Mouse (Mus musculus): ENCODE results near the gene Fgfr2.

Gene Fgfr2

DNA sequence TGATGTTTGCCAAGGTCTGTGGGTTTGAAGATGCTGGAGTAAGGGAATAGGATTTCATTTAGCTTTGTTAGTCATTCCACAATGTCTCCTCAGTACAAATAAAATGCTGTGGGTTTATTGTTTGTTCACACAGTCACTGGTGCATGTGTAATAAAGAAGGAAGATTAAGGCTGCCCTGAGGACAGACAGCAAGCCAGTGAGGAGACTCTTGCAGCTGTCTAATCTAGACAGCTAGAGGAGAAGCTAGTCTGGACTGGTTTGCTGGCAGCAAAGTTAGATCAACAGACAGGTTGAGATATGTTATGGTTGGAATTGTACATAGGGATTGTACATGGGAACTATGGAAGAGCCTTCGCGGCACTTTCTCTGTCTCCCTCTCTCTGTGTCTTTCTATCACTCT, 2115.9 kb downstream of the Fgfr2 start:
- no peak for TF ChIP-seq GATA4 (IDR thresholded peaks at IDR 0.05; ENCODE audit: insufficient replicate concordance, low read length)

DNA sequence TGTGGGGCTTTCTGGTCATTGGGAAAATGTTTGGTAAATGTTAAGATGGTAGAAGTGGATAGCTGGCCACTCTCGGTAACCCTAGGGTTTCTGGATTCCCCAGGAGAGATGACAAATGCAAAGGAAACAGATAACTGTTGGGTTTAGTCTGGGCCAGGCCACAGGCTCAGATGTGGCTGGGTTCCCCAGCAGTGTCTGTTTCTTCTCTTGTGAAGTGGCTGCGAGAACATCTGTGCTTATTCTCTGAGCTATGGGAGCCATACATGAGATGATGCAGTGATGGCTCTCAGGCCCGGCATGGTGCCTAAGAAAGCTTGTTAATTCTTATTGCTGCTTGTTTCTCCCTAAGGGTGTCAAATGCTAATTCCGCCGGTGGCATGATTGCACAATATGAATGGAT, 2119.1 kb downstream of the Fgfr2 start:
- TF ChIP-seq GATA4 (IDR thresholded peaks at IDR 0.05; ENCODE audit: insufficient replicate concordance, low read length), result no peak

DNA sequence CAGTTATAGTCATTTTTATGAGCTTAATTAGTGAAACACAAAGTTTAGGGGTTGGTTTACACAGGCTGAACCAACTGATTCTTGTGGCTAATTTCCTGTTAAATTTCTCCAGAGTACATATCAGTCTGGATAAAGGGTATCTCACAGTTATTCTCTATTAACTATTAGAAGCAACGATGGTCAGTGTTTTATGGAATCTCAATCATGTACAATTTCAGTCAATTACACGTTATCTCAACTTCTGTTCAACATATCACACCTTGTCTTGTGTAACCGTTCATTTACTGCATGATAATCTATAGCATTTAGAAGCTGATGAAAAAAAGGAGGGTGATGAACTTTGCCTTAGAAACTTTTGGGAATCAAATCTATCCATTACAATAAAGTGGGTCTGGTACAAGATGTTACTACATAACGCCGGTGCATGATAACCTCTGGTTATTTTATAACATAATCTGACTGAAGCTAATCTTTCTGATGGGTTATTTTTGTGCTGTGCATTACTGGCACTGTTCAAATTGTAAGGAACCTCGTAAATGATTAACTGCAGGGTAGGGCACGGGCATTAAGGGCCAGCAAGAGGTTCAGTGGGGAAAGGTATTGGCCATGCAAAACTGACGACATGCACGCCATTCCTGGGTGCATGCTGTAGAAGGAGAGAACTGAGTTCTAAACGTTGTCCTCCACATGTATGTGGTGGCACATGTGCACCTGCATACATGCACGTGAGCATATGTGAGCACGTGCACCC, 2121.0 kb downstream of the Fgfr2 start:
- no peak for TF ChIP-seq GATA4 (IDR thresholded peaks at IDR 0.05; ENCODE audit: insufficient replicate concordance, low read length)

DNA sequence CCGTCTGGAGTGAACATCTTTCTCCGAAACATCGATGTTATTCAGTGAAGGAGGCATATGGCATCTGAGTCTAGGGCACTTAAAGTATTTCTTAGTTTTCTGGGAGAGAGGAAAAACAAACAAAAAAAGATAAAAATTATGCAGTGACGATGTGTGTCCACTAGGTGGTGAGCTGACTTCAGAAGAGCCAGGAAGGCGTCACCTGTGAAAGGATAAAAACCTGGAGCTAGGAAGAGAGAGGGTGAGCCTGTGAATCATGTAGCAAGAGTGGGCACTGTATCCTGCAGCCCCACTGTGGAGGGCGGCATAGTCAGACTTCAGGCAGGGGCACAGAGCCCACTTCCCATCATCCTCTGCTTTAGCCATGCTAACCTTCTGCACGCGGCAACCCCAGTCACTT, 2129.2 kb downstream of the Fgfr2 start:
- TF ChIP-seq GATA4 (IDR thresholded peaks at IDR 0.05; ENCODE audit: insufficient replicate concordance, low read length), result no peak

DNA sequence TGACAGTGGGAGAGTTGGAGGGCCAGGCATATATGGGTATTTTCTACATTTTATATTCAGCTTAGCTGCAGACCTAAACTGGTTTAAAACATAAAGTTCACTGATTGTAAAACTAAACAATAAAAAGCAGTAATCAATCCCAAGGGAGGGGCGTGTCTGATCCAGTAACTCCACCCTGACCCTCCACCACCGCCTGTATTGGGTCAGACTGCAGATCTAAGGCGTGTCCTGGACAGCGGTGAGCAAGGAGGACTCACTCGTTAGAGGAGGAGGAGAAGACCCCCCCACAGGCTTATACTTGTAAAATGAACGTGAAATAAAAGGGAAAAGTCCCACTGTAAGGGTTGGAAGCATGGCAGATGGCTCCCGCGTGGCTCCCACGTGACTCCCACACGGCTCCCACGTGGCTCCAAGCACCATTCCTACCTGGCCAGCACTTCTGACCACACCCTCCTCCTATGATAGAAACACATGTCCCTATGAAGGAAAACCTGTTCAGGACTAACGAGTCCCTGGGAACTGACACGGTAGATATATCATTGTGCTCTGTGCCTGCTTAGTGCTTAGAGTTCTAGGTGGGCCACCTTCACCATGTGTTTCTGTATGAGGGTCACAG, 2131.9 kb downstream of the Fgfr2 start:
- no peak for TF ChIP-seq GATA4 (IDR thresholded peaks at IDR 0.05; ENCODE audit: insufficient replicate concordance, low read length)

DNA sequence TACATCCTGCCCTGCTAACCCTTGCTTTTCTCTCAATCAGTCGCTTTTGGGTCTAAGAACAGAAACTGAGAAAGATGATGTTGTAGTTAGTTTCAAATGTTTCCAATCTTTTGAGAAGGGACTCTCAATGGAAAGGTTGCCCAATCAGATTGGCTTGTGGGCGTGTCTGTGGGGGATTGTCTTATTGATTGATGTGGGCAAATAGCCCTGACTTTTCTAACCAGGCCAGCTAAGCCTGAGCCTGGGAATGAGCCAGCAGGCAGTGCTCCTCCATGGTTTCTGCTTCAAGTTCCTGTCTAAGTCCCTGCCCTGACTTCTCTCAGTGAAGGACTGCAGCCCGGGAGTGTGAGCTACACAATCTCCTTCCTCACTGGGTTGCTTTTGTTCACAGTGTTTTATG, 2133.8 kb downstream of the Fgfr2 start:
- TF ChIP-seq GATA4 (IDR thresholded peaks at IDR 0.05; ENCODE audit: insufficient replicate concordance, low read length), result no peak

DNA sequence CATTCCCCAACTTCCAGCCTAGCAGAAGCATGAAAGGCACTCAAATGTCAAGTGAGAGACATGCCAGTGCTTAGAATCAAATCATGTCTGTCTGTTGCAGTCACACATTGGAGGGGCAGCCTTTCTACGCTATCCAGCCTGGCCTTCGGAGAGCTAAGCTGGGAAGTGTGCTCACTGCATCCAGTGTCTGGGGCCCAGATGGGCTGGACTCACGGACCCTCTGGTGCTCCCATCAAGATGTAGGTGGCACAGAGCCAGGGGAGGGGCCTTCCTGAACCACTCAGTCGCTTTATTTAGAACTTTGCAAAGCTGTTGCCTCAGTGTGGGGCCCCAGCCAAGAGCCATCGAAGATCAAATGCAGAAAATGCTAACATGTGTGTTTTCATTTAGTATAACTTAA, 2135.0 kb downstream of the Fgfr2 start:
- TF ChIP-seq GATA4 (IDR thresholded peaks at IDR 0.05; ENCODE audit: insufficient replicate concordance, low read length), result no peak

DNA sequence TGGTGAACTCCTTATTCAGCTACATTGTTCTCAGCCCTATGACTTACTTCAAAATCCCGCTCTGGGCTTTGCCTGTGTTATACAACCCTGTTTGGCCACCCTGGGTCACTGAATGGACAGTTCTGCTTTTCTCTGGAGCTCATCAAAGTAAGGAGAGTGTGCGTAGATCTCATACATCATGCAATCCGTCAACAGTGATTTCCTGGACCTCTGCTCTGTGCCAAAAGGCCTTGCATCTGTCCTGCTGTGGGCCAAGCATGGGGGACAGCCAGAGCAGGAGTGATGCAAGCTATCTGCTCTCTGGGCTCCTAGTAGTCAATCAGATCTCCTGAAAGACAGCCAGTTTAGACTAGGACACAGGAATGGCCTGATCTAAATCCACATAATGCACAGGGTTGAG, 2137.4 kb downstream of the Fgfr2 start:
- no peak for TF ChIP-seq GATA4 (IDR thresholded peaks at IDR 0.05; ENCODE audit: insufficient replicate concordance, low read length)

DNA sequence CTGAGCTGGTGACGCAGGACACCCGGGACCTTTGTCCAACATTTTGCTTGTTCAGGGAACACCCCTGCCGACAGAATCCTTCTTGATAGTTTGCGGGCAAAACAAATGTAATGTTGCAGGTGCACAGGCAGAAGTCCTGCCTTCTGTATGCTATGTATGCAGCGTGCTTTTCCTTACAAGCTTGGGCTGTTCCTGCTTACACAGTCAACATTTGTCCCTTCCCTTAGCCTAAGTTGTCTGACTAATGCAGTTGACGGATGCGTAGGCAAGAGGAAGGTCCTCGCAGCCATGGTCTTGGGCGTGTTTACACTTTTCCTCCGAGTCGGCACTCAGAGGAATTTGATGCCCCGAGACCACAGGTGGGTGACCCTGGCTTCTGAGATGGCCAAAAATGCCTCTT, 2138.0 kb downstream of the Fgfr2 start:
- no peak for TF ChIP-seq GATA4 (IDR thresholded peaks at IDR 0.05; ENCODE audit: insufficient replicate concordance, low read length)

DNA sequence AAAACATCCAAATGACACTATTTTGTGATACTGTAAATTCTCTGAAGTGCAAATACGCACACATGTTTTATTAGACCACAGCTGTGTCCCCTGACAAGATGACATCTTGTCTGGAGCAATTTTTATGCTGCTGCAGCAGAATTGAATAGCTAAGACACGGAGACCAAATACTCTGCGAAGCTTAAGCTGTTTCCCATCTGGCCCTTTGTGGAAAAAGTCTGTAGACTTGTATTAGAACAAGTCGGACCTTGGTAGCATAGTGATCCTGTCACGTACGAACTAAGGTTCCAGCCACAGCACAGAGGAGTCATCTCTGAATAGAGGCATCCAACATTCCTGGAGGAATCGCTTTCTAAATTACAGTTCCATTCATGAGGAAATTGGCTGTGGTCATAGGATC, 2138.9 kb downstream of the Fgfr2 start:
- no peak for TF ChIP-seq GATA4 (IDR thresholded peaks at IDR 0.05; ENCODE audit: insufficient replicate concordance, low read length)

DNA sequence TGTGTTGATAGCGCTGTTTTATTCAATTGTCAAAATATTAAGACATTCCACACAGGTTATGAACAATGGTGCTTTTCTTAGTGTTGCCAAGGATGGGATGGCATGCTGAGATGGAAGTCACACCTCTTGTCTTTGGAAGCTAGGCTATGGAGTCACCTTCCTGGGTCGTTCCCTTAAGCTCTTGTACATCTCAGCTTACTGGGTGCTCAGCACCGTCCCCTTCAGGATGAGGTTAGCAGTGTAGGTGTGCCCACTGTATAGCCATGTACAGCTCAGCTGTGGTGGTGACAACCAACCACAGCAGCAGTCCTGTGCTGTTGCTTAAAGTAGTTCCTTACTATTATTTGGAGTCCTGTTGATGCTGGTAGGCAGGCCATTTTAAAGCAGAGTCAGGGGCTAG, 2140.3 kb downstream of the Fgfr2 start:
- no peak for TF ChIP-seq GATA4 (IDR thresholded peaks at IDR 0.05; ENCODE audit: insufficient replicate concordance, low read length)

DNA sequence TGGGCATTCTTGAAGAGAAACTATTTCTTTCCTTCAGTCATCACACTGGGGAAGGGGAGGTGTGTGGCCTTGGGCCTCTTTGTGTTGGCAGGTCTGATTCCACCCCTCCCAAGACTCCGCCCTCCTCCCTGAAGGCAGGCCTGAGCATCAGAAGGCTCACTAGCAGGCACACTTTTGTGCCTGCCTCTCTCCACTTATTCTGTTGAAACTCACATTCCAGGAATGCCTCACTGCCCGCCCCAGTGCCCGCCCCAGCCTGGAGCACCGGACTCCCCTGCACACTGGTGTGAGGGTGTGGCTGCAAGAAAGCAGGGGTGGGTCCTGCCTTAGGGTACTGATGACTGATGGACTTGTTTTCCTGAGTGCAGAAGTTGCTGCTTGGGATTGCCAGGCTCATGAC, 2140.8 kb downstream of the Fgfr2 start:
- TF ChIP-seq GATA4 (IDR thresholded peaks at IDR 0.05; ENCODE audit: insufficient replicate concordance, low read length), result no peak

DNA sequence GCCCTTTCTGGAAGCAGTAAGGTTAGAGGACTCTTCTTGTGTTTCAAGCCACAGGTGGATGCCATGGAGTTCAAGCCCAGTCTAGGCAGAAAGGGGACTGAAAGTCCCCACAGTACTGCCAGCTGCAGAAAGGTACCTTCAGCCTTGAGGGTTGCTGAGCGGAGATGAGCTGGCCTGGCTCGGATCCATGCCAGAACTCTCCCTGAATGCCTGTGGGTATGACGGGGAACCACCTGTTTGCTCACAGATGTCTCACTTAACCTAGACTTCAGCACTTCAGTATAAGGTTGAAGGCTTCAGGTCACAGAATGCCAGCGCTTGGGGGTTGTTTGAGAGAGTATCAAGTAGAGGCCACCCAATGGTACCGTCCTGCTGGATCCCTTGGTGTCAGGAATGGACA, 2143.0 kb downstream of the Fgfr2 start:
- no peak for TF ChIP-seq GATA4 (IDR thresholded peaks at IDR 0.05; ENCODE audit: insufficient replicate concordance, low read length)

DNA sequence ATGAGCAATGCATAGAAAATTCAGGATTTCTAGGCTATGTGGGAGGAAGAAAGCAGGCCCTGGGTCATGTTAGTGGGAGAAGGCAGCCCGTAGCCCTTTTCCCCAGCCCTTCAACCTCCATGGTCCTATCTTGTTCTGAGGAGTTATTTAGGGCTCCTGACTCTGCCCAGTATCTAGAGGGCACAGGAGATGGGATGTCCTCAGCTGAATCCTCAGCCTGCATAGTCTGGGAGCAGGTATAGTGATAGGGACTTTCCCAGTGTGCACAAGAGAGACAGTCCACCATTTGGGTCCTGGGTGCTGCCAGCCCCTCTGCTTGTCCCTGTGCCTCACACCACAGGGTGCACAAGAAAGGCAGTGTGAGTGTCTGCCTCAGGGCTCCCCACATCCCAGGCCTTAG, 2144.6 kb downstream of the Fgfr2 start:
- TF ChIP-seq GATA4 (IDR thresholded peaks at IDR 0.05; ENCODE audit: insufficient replicate concordance, low read length), result no peak

DNA sequence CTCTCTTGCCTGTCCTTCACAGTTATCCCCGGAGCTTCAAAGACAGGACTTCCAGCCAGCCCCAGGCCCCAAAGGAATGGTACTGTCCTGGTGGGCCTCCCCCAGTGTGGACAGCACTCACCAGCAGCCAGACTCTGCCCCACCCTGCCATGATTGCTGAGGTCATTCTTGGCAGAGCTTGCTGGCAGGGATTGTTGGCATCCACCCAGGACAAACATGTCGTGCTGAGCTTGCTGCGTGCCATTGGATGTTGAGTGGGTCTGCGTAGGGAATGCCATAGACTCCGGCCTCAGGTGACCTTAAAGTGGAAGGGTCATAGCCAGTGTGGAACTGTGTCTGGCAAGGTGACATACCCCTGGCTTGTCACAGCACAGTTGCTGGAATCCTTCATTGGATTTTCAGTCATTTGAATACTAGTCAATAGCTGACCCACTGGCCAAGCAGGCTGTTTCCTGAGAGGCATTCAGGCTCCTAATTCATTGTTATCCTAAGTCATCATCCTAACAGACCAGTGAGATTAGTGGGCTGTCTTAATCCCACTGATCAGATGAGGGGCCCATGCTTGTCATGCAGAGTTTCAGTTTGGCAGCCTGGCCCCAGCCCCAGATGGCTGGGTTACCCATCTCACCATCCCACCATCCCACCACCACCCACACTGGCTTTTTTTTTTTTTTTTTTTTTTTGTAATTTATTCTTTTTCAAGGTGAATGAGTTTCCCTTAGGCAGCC, 2145.2 kb downstream of the Fgfr2 start:
- no peak for TF ChIP-seq GATA4 (IDR thresholded peaks at IDR 0.05; ENCODE audit: insufficient replicate concordance, low read length)

DNA sequence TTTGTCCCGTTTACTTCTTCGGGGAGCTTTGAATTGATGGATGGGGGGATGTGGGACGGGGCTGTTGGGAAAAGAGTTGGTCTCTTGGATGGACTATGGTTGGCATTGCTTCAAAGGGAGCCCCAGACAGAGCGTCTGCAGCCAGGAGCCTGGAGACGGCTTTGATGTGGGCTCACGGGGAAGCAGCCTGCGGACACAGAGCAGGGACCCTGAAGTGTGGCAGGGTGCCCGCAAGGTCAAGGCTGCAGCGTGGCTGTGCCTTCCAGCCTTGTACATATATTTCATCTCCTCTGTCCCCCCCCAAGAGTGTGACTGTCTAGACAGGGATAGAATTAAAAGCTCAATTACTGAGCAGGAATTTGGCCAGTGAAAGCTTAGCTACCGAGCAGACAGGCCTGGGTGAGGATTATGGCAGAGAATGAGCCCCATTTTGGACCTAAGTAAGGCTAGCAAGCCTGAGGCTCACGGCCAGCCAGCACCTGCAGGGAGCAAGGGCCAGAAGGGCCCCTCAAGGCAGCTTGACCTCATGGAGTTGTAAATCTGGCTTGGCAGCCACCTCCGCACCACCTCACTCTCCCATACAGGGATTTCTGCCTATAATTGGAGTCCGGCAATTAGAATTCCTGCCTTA, 2146.7 kb downstream of the Fgfr2 start:
- TF ChIP-seq GATA4 (IDR thresholded peaks at IDR 0.05; ENCODE audit: insufficient replicate concordance, low read length), result no peak
